In genomic region chr5:120612822-120613604, GRCm38 (mm10) we compare ENCODE assay signal across 8 mouse cellular contexts. TPM values are rescaled to one million over a fixed set of nuclear protein-coding genes. Genes with fewer than 3 reads are reported as not detected.
DNase-seq lines count a peak whose midpoint lies in the region; ATAC-seq lines count a peak whose summit lies in the region.

No protein-coding gene starts in this region.

- intact Hi-C loops in gastrocnemius, postnatal 14 days (cut with DNase I; ENCODE audit: low total_unique reads) = no loop called here
- intact Hi-C loops in left cerebral cortex, postnatal 10 days (cut with DNase I) = no loop called here

- peak; percentile 100 for DNase-seq in adrenal gland, adult (ENCODE audit: inconsistent age in 2 of 2, low spot score in 1 of 2)
- peak; percentile 100 for DNase-seq in embryo, embryonic 10.5 days (ENCODE audit: low spot score)
- peak; percentile 100 for DNase-seq in gastrocnemius, postnatal 14 days
- DNase-seq in left cerebral cortex, postnatal 10 days (ENCODE audit: extremely low spot score in 1 of 2, low spot score in 2 of 2) = peak; percentile 100
- DNase-seq in right cerebral cortex, postnatal 25 days = peak; percentile 100
- peak; percentile 100 for DNase-seq in urinary bladder, postnatal 4 days (ENCODE audit: low spot score in 2 of 2)

- ATAC-seq in inflammation-experienced regulatory T-cells, adult 6 months = peak; percentile 86
- peak; percentile 87 for ATAC-seq in megakaryocyte-erythroid progenitor cell, adult 5-6 weeks (replicated peaks; ENCODE audit: low FRiP score, low TSS enrichment, poor library complexity, severe bottlenecking)

RNA-seq across cellular contexts. Expression of gene Ddx54, which starts 0.5 kb away (rescaled TPM):
- total RNA-seq in gastrocnemius, postnatal 14 days (2021) = 10 to 100 TPM; 20.1 to 22.3 TPM
- polyA plus RNA-seq in inflammation-experienced regulatory T-cells, adult 6 months (2017; shearing (Covaris generic)) = 10 to 100 TPM; 13.0 to 21.1 (median 13.4) TPM
- total RNA-seq in left cerebral cortex, postnatal 10 days (2021) = 10 to 100 TPM; 47.5 to 48.8 TPM
- 28.3 and 41.7 TPM in 2 replicates for total RNA-seq in megakaryocyte-erythroid progenitor cell, adult 5-6 weeks (2014; fragmentation: Nextera tagmentation)
- 40.4 and 40.6 TPM in 2 replicates for total RNA-seq in megakaryocyte-erythroid progenitor cell, adult 5-6 weeks (2017)

RNA-seq across cellular contexts. Expression of gene Rita1, which starts 0.6 kb away (rescaled TPM):
- 1 to 10 TPM; 4.3 to 5.3 TPM for total RNA-seq in gastrocnemius, postnatal 14 days (2021)
- polyA plus RNA-seq in inflammation-experienced regulatory T-cells, adult 6 months (2017; shearing (Covaris generic)) = 1 to 10 TPM; 2.1 to 3.5 (median 3.2) TPM
- total RNA-seq in left cerebral cortex, postnatal 10 days (2021) = 10 to 100 TPM; 29.5 to 31.2 TPM
- 9.9 and 11.8 TPM in 2 replicates for total RNA-seq in megakaryocyte-erythroid progenitor cell, adult 5-6 weeks (2014; fragmentation: Nextera tagmentation)
- 5.5 and 6.9 TPM in 2 replicates for total RNA-seq in megakaryocyte-erythroid progenitor cell, adult 5-6 weeks (2017)

RNA-seq across cellular contexts. Expression of gene Cfap73, which starts 21.0 kb away (rescaled TPM):
- not detected for total RNA-seq in gastrocnemius, postnatal 14 days (2021)
- polyA plus RNA-seq in inflammation-experienced regulatory T-cells, adult 6 months (2017; shearing (Covaris generic)) = not detected
- total RNA-seq in left cerebral cortex, postnatal 10 days (2021) = 1 to 10 TPM in 1 of 2 experiments, not detected in 1; 1.1 TPM
- total RNA-seq in megakaryocyte-erythroid progenitor cell, adult 5-6 weeks (2014; fragmentation: Nextera tagmentation) = not detected in 2 replicates
- total RNA-seq in megakaryocyte-erythroid progenitor cell, adult 5-6 weeks (2017) = not detected in 2 replicates

RNA-seq across cellular contexts. Expression of gene Iqcd, which starts 24.2 kb away (rescaled TPM):
- under 1 TPM in 1 of 2 experiments, not detected in 1; 0.13 TPM for total RNA-seq in gastrocnemius, postnatal 14 days (2021)
- under 1 TPM in 1 of 3 experiments, not detected in 2; 0.91 TPM for polyA plus RNA-seq in inflammation-experienced regulatory T-cells, adult 6 months (2017; shearing (Covaris generic))
- under 1 TPM; 0.36 to 0.47 TPM for total RNA-seq in left cerebral cortex, postnatal 10 days (2021)
- 6.4 and 9.0 TPM in 2 replicates for total RNA-seq in megakaryocyte-erythroid progenitor cell, adult 5-6 weeks (2014; fragmentation: Nextera tagmentation)
- total RNA-seq in megakaryocyte-erythroid progenitor cell, adult 5-6 weeks (2017) = 6.3 and 7.9 TPM in 2 replicates

RNA-seq across cellular contexts. Expression of gene Tpcn1, which starts 24.5 kb away (rescaled TPM):
- 10 to 100 TPM; 47.6 to 50.9 TPM for total RNA-seq in gastrocnemius, postnatal 14 days (2021)
- polyA plus RNA-seq in inflammation-experienced regulatory T-cells, adult 6 months (2017; shearing (Covaris generic)) = 10 to 100 TPM in 2 of 3 experiments, 1 to 10 TPM in 1; 6.4 to 15.8 (median 12.6) TPM
- total RNA-seq in left cerebral cortex, postnatal 10 days (2021) = 10 to 100 TPM; 39.2 to 45.2 TPM
- 71.7 and 84.7 TPM in 2 replicates for total RNA-seq in megakaryocyte-erythroid progenitor cell, adult 5-6 weeks (2014; fragmentation: Nextera tagmentation)
- total RNA-seq in megakaryocyte-erythroid progenitor cell, adult 5-6 weeks (2017) = 16.0 and 19.1 TPM in 2 replicates

Comparison
In these comparisons a context has a peak if more than half of its experiments do, and no peak if none do; other contexts are left out.
1. Peak in every context shown above with its lines: DNase-seq and ATAC-seq.